Mouse (Mus musculus) myocyte (in vitro differentiated cells): Measurements from ENCODE around the gene Arv1. TPM values are rescaled to one million over a fixed set of nuclear protein-coding genes. Genes with fewer than 3 reads are reported as not detected.

Experiments used
- H3K27me3 ChIP-seq: one replicate; pipeline ENCODE4 v1.6.1; 2011; ENCODE audit not compliant: control insufficient read depth, insufficient read depth, insufficient read length
- H3K36me3 ChIP-seq: one replicate; pipeline ENCODE4 v1.6.1; 2011; ENCODE audit not compliant: control insufficient read depth, insufficient read depth
- H3K4me2 ChIP-seq: one replicate; pipeline ENCODE4 v1.6.1; 2011; ENCODE audit warnings: low read depth, control low read depth
- H3K4me3 ChIP-seq: one replicate; pipeline ENCODE4 v1.5.1; 2011; ENCODE audit warnings: mild to moderate bottlenecking, control low read depth, moderate library complexity
- H3K79me2 ChIP-seq: one replicate; pipeline ENCODE4 v1.6.1; 2011; ENCODE audit not compliant: control insufficient read depth, insufficient read depth
- H3ac ChIP-seq: one replicate; pipeline ENCODE4 v1.6.1; 2011; ENCODE audit not compliant: control insufficient read depth, insufficient read length
- CEBPB ChIP-seq: IDR thresholded peaks from 2 replicates; pipeline ENCODE4 v1.6.1; 2011; ENCODE audit warnings: mild to moderate bottlenecking, moderate library complexity; ENCODE audit not compliant: poor library complexity, insufficient read depth, severe bottlenecking
- E2F4 ChIP-seq: IDR thresholded peaks from one replicate; pipeline ENCODE4 v1.6.1; 2011; ENCODE audit warnings: mild to moderate bottlenecking, control low read depth, moderate library complexity; ENCODE audit not compliant: insufficient read depth
- MAX ChIP-seq: IDR thresholded peaks from one replicate; pipeline ENCODE4 v1.6.1; 2011; ENCODE audit warnings: low read depth, mild to moderate bottlenecking, control low read depth
- MYOD1 ChIP-seq, 3 experiments: IDR thresholded peaks; one replicate each; pipeline ENCODE4 v1.6.1; 2011; ENCODE audit warnings: control low read depth in 2 of 3, low read depth in 2 of 3, mild to moderate bottlenecking in 2 of 3, moderate library complexity in 1 of 3; ENCODE audit not compliant: insufficient read length in 2 of 3, control insufficient read depth in 1 of 3
- MYOG ChIP-seq, 3 experiments: IDR thresholded peaks; one replicate each; pipeline ENCODE4 v1.6.1; 2011; ENCODE audit warnings: control low read depth in 2 of 3, low read depth in 2 of 3, mild to moderate bottlenecking in 2 of 3; ENCODE audit not compliant: insufficient read length in 2 of 3, control insufficient read depth in 1 of 3, insufficient read depth in 1 of 3
- POLR2A ChIP-seq: IDR thresholded peaks from one replicate; pipeline ENCODE4 v1.6.1; 2011; ENCODE audit warnings: low read depth, mild to moderate bottlenecking, control low read depth, moderate library complexity; ENCODE audit not compliant: insufficient read length
- POLR2AphosphoS2 ChIP-seq: IDR thresholded peaks from one replicate; pipeline ENCODE4 v1.6.1; 2011; ENCODE audit warnings: low read depth, control low read depth; ENCODE audit not compliant: insufficient read length
- REST ChIP-seq: IDR thresholded peaks from one replicate; pipeline ENCODE4 v1.6.1; 2011; ENCODE audit warnings: mild to moderate bottlenecking, control low read depth, moderate library complexity; ENCODE audit not compliant: insufficient read depth, insufficient read length
- SRF ChIP-seq: IDR thresholded peaks from one replicate; pipeline ENCODE4 v1.6.1; 2011; ENCODE audit warnings: low read depth; ENCODE audit not compliant: control insufficient read depth, insufficient read length
- TCF12 ChIP-seq: IDR thresholded peaks from one replicate; pipeline ENCODE4 v1.6.1; 2011; ENCODE audit warnings: mild to moderate bottlenecking, control low read depth; ENCODE audit not compliant: poor library complexity, insufficient read depth, severe bottlenecking
- TCF3 ChIP-seq: IDR thresholded peaks from one replicate; pipeline ENCODE4 v1.6.1; 2011; ENCODE audit warnings: low read depth, control low read depth; ENCODE audit not compliant: insufficient read length
- USF1 ChIP-seq: IDR thresholded peaks from one replicate; pipeline ENCODE4 v1.6.1; 2011; ENCODE audit warnings: low read depth, mild to moderate bottlenecking, control low read depth, moderate library complexity
- polyA plus RNA-seq: library from polyadenylated mRNA; unstranded; fragments of >200 nt; fragmentation: generic; extraction: Trizol; gene quantifications from one replicate; pipeline ENCODE4 v1.2.1, GENCODE M21; 2012; ENCODE audit warnings: missing spikeins

Arv1 gene
- polyA plus RNA-seq, 1 experiment: 10.0 TPM

DNA sequence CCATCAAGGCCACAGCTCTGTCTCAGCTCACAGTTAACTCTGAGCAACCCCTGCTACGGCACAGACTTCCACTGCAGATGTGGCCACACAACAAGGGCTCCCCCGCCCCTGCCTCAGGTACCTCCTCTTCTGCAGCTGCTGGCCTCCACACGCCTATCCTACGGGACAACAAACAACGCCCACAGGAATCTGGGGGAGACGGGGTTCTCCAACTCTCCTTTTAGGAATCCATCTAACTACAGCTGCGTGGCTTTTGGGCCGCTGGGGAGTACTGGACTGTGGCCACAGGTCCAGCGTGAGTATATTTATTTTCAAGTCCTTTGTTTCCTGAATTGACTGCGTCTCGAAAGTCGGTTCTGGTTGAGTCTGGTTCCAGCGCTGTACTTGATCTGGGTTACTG, 43.7 kb upstream of the Arv1 start:
- Histone ChIP-seq H3ac (no peak overlapping the region), H3K4me2 (no peak overlapping the region), H3K36me3 (no peaks in the 10 kb centered on the region), H3K27me3 (no peaks in the 10 kb centered on the region), H3K79me2 (no peaks in the 10 kb centered on the region), H3K4me3 (no peak overlapping the region)
- TF ChIP-seq TCF3: no peak
- TF ChIP-seq TCF12: no peak

DNA sequence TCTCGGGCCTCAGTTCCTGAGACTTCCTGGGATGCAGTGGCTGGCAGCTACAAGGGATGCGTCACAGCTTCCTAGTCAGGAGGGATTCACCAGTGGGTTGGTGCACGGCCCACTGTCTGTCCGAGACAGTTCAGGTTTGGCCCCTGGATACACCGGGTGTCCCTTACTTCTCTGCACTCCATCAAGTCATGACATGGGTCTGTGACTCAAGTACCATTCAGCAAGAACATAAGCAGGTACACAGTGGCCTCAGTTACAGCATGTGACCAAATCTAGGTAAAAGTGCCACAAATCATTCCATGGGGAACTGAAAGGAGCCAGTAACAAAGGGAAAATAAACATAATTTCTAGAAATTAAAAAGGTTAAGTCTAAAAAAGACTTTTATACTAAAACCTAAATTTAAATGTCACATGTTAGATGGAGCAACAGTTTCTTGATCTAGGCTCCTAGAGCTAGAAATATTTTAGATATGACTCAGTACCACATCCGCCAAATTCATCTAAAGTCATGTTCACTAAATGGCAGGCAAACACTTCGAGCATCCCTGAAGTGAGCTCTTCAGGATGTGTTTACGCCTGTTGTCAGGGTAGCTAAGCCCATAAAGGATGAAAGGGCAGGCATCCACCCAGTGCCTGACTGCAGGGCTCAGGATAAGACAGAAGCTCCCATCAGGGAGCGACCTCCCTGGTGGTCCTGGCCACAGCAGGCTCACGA, 40.7 kb upstream of the Arv1 start:
- Histone ChIP-seq H3K36me3 (no peaks in the 10 kb centered on the region), H3K27me3 (no peaks in the 10 kb centered on the region), H3K4me2 (no peak overlapping the region), H3K79me2 (no peaks in the 10 kb centered on the region), H3K4me3 (no peak overlapping the region), H3ac (no peak overlapping the region)
- TF ChIP-seq E2F4: no peak
- TF ChIP-seq POLR2A: no peak

DNA sequence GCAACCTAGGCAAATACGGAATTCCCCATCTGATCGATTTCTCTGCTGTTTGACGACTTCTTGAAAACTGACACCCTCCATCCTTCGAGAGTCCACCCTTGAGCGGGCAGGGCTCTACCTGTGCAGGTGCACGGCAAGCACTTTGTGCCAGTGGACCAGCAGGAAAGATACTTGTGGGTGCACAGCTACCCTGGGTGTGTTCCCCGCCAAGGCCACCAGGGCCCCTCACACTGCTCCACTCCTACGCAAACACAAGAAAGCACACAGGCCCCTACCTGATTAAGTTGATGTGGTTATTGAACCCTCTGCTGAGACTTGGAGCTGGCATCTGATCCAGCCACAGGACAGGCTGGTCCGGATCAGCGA, 40.2 kb upstream of the Arv1 start:
- TF ChIP-seq SRF (no peak), MYOD1 (IDR thresholded peaks at IDR 0.05; ENCODE audit: control insufficient read depth in 1 of 3, insufficient read length in 2 of 3, low read depth in 2 of 3) (no peak), USF1 (no peak), MAX (no peak), REST (no peak), TCF12 (no peak), TCF3 (no peak), E2F4 (no peak), POLR2A (no peak), CEBPB (no peak), MYOG (IDR thresholded peaks at IDR 0.05; ENCODE audit: control insufficient read depth in 1 of 3, insufficient read depth in 1 of 3, insufficient read length in 2 of 3, low read depth in 2 of 3) (no peak)
- no peak overlapping the region for H3K4me2 ChIP-seq
- no peaks in the 10 kb centered on the region for H3K27me3 ChIP-seq
- no peaks in the 10 kb centered on the region for H3K79me2 ChIP-seq
- no peak overlapping the region for H3ac ChIP-seq
- H3K36me3 ChIP-seq: peaks cover 5% of the 10 kb centered on the region
- H3K4me3 ChIP-seq: no peak overlapping the region

DNA sequence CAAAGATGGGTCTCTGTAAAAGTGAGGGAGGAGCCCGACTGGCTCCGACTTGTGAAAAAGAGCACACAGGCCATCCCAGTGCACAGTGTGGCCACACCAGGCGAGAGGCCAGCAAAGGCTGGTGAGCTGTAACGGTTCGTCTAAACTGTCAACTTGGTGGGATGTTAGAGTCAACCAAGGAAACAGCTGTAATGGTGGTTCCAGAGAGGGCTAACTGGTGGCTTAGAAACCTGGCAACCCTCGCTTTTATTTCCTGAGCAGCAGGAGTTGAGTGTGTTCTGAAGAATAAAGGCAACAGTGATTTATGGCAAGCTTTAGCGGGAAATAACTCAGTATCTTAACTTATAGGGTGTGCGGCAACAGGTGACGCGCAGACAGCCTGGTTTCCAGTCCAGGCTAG, 39.7 kb upstream of the Arv1 start:
- Histone ChIP-seq H3K36me3 (peaks cover 6% of the 10 kb centered on the region), H3K27me3 (no peaks in the 10 kb centered on the region), H3K79me2 (no peaks in the 10 kb centered on the region), H3K4me3 (no peak overlapping the region), H3K4me2 (no peak overlapping the region), H3ac (no peak overlapping the region)
- TF ChIP-seq TCF12: no peak
- TF ChIP-seq CEBPB: no peak
- no peak for TF ChIP-seq REST
- TF ChIP-seq MYOD1 (IDR thresholded peaks at IDR 0.05; ENCODE audit: control insufficient read depth in 1 of 3, insufficient read length in 2 of 3, low read depth in 2 of 3): no peak
- no peak for TF ChIP-seq POLR2A
- TF ChIP-seq MYOG (IDR thresholded peaks at IDR 0.05; ENCODE audit: control insufficient read depth in 1 of 3, insufficient read depth in 1 of 3, insufficient read length in 2 of 3, low read depth in 2 of 3): no peak
- no peak for TF ChIP-seq E2F4
- no peak for TF ChIP-seq USF1
- no peak for TF ChIP-seq MAX
- TF ChIP-seq POLR2AphosphoS2: no peak
- TF ChIP-seq TCF3: no peak
- no peak for TF ChIP-seq SRF

DNA sequence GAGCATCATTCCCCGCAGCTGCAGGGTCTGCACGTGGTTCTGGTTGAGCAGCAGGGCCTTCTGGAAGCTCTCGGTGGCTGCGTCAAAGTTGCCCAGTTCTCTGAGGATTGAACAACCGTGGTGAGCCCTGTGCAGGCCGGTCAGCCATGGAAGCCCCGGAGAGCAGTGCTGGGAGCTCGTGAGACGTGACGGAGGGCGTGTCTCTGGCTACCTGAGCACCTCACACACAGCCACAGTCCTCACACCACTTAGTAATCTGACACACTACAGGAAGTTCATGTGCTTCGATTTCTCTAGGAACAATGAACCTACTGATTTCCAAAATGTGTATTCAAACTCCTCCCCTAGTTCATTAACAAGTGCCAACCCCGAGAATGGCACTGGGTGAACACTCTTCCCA, 33.0 kb upstream of the Arv1 start:
- Histone ChIP-seq H3K36me3 (peaks cover 6% of the 10 kb centered on the region), H3ac (no peak overlapping the region)

DNA sequence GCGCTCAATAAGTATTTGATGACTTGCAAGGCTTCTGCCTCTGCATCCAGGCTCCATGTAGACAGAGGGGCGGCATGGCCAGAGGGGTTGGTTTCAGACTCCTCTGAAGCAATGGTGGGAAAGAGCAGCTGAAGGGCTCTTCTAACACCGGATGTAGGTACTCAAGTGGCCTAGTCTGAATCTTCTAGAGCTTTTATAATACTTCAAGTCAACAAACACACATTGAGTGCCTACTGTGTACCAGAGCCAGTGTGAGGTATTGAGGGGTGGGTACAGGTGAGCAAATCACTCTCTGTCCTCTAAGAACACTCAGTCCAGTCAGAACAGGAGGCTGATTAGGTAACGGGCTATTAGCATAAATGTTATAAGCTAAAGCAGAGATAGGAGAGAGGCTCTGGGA, 30.2 kb upstream of the Arv1 start:
- no peaks in the 10 kb centered on the region for H3K27me3 ChIP-seq
- H3K79me2 ChIP-seq: no peaks in the 10 kb centered on the region
- H3ac ChIP-seq: no peak overlapping the region
- peaks cover 1% of the 10 kb centered on the region for H3K36me3 ChIP-seq
- H3K4me3 ChIP-seq: no peak overlapping the region
- no peak for TF ChIP-seq POLR2A
- no peak for TF ChIP-seq MYOD1 (IDR thresholded peaks at IDR 0.05; ENCODE audit: control insufficient read depth in 1 of 3, insufficient read length in 2 of 3, low read depth in 2 of 3)
- no peak for TF ChIP-seq TCF12
- no peak for TF ChIP-seq SRF
- TF ChIP-seq POLR2AphosphoS2: no peak
- no peak for TF ChIP-seq CEBPB
- no peak for TF ChIP-seq MYOG (IDR thresholded peaks at IDR 0.05; ENCODE audit: control insufficient read depth in 1 of 3, insufficient read depth in 1 of 3, insufficient read length in 2 of 3, low read depth in 2 of 3)
- TF ChIP-seq USF1: no peak
- no peak for TF ChIP-seq REST
- TF ChIP-seq E2F4: no peak
- TF ChIP-seq TCF3: no peak
- TF ChIP-seq MAX: no peak
- no peak overlapping the region for H3K4me2 ChIP-seq

More for the DNA sequence above, 33.0 kb upstream of the Arv1 start:
- no peak overlapping the region for H3K4me2 ChIP-seq
- no peak overlapping the region for H3K4me3 ChIP-seq
- no peak for TF ChIP-seq MYOD1 (IDR thresholded peaks at IDR 0.05; ENCODE audit: control insufficient read depth in 1 of 3, insufficient read length in 2 of 3, low read depth in 2 of 3)
- no peaks in the 10 kb centered on the region for H3K27me3 ChIP-seq
- H3K79me2 ChIP-seq: no peaks in the 10 kb centered on the region
